Mouse (Mus musculus) kidney, postnatal 14 days (tissue): ENCODE data around the gene Gm45716.

Experiments
- DNase-seq: peaks from one replicate; pipeline ENCODE4 v3.0.0; 2022; ENCODE audit warnings: mixed read lengths

Gene Gm45716

DNA sequence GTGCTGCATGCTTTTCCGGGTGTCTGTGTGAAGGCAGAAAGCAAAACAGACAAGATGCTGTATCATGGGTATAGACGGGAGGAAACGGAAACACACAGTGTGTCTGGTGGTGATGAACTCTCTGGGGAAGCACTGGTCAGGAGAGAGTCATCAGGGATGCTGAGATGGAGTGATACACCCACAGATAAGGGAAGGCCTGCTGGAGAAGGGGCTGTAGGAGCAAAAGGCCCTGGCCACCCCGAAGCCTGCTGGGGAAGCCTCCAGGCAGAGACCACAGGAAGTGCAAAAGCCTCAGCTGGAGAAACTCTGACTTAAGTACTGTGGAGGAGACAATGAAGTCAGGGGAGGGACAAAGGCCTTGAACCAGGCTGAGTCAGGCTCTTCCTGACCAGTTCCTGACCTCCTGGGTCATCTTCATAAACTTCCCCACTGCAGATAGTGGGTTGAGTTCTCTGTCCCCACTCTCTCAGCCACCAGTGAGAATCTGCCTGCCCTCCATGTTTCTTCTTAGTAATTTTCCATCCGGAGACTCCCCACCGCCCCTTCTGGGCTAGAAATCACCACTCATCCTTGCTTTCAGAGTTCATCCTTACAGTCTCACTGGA is 99.2 kb downstream of the Gm45716 start:
- no peak for DNase-seq

DNA sequence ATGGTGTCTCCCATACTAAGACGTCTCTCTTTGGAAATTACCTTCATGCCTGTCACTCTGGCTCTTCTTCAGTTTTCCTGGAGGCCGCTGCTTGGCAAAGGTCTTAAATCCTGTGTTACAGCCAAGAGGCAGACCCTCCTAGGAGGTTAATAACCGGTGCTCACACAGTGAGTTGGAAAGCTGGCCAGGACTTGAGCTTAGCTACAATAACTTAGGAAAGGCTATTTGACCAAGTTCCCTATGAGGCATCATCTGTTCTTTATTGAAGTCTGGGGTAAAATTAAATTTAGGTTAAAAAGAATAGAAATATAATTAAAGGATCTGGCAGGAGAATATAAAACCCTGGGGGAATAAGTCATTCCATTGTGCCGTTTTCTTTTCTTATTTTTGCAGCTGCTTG is 103.7 kb downstream of the Gm45716 start:
- no peak for DNase-seq

DNA sequence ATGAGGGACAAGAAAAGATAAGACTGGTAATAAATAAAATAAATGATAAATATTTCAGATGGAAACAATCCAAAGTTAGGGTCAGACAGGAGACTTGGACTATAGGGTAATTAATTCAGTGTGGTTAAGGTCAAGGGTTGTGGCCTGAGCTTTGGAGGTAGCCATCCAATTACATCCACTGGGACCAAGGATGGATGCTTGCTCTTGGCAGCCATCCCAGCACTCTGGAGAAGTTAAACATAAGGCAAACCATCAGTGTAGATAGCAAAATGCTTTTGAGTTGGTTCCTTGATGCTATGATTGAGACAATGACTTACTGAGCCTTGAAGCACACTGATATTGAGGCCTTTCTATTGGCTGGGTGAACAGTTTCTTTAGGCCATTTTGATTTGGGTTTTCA is 105.3 kb downstream of the Gm45716 start:
- DNase-seq: peak; percentile 19

DNA sequence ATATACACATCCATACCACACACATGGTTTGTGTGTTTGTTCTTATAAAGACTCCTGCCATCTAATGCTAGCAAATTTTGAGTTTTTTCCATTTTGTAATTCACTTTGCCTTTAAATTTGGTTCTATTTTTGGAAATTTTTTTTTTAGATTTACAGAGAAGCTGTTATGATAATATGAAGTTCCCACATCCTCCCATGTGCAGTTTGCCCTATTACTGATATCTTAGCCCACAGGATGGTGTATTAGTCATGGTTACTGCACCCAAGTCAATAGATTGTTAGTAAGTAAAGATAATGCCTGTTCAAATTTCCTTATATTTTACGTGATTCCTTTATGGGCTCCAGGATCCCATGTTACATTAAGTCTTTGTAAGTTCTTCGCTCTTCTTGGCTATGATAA is 107.1 kb downstream of the Gm45716 start:
- DNase-seq: no peak
